Mouse (Mus musculus) frontal cortex, postnatal 10 days (tissue): Measurements from ENCODE around the gene 2700049A03Rik.

Experiments
- DNase-seq, 2 experiments: peaks; one replicate each; pipeline ENCODE4 v3.0.0; 2022; ENCODE audit warnings: low spot score in 2 of 2, mixed read lengths in 1 of 2

The 2700049A03Rik gene

GRCm38 (mm10) chr12:71183736-71184135 is 47.1 kb downstream of the 2700049A03Rik start:
- no peak for DNase-seq

- no peak for DNase-seq
These were observed 47.7 kb downstream of the 2700049A03Rik start for GRCm38 (mm10) chr12:71184396-71184795.

- no peak for DNase-seq
These were observed 56.1 kb downstream of the 2700049A03Rik start for GRCm38 (mm10) chr12:71192705-71193104.

- DNase-seq: no peak
These were observed 61.0 kb downstream of the 2700049A03Rik start for GRCm38 (mm10) chr12:71197671-71198070.

GRCm38 (mm10) chr12:71201753-71202152 is 65.1 kb downstream of the 2700049A03Rik start:
- no peak for DNase-seq

GRCm38 (mm10) chr12:71204303-71204702 is 67.7 kb downstream of the 2700049A03Rik start:
- no peak for DNase-seq

- no peak for DNase-seq
These were observed 80.5 kb downstream of the 2700049A03Rik start for GRCm38 (mm10) chr12:71217191-71217590.

GRCm38 (mm10) chr12:71217866-71218522 is 81.3 kb downstream of the 2700049A03Rik start:
- DNase-seq: no peak

- DNase-seq: no peak
These were observed 86.1 kb downstream of the 2700049A03Rik start for GRCm38 (mm10) chr12:71222761-71223160.

GRCm38 (mm10) chr12:71227769-71228168 is 91.1 kb downstream of the 2700049A03Rik start:
- DNase-seq: no peak

- DNase-seq: no peak
These were observed 92.4 kb downstream of the 2700049A03Rik start for GRCm38 (mm10) chr12:71228925-71229649.

- no peak for DNase-seq
These were observed 94.9 kb downstream of the 2700049A03Rik start for GRCm38 (mm10) chr12:71231561-71231960.

- no peak for DNase-seq
These were observed 96.8 kb downstream of the 2700049A03Rik start for GRCm38 (mm10) chr12:71233426-71233825.

GRCm38 (mm10) chr12:71237074-71237473 is 100.4 kb downstream of the 2700049A03Rik start:
- DNase-seq: no peak

GRCm38 (mm10) chr12:71242791-71243190 is 106.1 kb downstream of the 2700049A03Rik start:
- DNase-seq: no peak

- DNase-seq: no peak
These were observed 108.2 kb downstream of the 2700049A03Rik start for GRCm38 (mm10) chr12:71244766-71245390.

- DNase-seq: no peak
These were observed 110.5 kb downstream of the 2700049A03Rik start for GRCm38 (mm10) chr12:71247191-71247590.

- DNase-seq: no peak
These were observed 112.7 kb downstream of the 2700049A03Rik start for GRCm38 (mm10) chr12:71249348-71249747.

GRCm38 (mm10) chr12:71252509-71253167 is 116.0 kb downstream of the 2700049A03Rik start:
- no peak for DNase-seq

GRCm38 (mm10) chr12:71254779-71255178 is 118.1 kb downstream of the 2700049A03Rik start:
- DNase-seq: no peak

- DNase-seq: no peak
These were observed 121.7 kb downstream of the 2700049A03Rik start for GRCm38 (mm10) chr12:71258196-71258920.
